Mouse (Mus musculus): ENCODE results near the gene Tnfrsf8.
A peak's percentile ranks its signal among the peaks of the same experiment; 100 is the strongest.
"Not testable (repeated sequence)": the region's sequence is repeated elsewhere in the genome, so short reads cannot be mapped to it uniquely, and the experiment has no call there.

Gene Tnfrsf8

DNA sequence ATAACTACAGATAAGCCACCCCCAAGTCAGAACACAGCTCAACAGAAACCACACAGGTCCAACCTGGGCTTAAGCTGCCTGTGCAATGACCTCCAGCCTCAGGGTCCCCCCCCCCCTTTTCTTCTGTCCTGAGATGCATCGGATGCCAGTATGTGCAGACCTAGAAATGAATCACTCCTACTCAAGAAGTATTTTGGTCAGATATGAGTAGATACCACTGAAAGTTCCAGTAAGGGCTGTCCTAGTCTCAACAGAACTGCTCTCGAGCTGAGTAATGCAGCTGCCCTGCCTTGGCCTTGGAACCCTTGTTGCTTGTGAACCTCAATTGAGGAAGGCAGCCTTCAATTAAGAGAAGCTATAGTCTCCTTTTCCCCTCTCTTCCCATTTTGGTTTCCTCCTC lies 4.1 kb downstream of the Tnfrsf8 start:
- no peak for DNase-seq (ENCODE audit: low spot score in 2 of 2)

DNA sequence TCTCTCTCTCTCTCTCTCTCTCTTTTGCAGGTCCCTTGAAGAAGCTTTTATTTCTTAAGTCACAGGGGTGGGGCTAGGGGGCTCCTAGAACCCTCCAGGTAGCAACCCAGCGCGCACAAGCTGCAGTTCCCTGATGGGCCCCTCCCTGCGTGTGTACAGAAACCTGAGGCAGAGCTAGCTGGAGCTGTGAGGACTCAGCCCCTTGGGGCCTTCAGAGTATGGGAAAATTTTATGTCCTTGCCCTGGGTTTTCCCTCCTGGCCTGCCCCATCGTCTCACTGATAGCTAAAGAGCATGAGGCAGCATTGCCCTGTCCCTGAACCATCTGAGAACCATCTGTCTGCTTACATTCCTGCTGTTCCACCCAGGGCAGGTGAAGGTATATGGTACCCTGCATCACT lies 8.5 kb downstream of the Tnfrsf8 start:
- no peak for DNase-seq (ENCODE audit: low spot score in 2 of 2)

DNA sequence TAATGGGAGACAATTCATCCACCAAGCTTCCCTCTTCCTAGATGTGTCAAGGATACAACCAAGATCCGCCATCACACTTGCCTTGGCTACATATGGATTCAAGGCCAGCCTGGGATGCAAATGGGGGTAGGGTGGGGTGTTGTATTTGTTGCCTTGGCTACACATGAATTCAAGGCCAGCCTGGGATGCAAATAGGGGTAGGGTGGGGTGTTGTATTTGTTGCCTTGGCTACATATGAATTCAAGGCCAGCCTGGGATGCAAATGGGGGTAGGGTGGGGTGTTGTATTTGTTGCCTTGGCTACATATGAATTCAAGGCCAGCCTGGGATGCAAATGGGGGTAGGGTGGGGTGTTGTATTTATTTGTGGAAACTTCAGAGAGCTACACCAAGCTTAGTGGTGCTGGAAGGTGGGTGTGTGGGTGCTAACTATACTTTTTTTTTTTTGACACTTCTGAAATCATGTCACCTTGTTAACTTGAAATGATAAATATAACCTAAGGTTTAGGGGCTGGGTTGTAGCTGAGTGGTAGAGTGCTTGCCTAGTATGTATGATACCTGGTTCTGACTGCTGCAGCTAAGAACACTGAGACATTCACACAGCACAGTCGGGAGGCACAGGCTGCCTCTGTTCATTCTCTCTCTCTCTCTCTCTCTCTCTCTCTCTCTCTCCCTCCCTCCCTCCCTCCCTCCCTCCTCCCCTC lies 9.2 kb downstream of the Tnfrsf8 start:
- not testable (repeated sequence) for DNase-seq (ENCODE audit: low spot score in 2 of 2)

DNA sequence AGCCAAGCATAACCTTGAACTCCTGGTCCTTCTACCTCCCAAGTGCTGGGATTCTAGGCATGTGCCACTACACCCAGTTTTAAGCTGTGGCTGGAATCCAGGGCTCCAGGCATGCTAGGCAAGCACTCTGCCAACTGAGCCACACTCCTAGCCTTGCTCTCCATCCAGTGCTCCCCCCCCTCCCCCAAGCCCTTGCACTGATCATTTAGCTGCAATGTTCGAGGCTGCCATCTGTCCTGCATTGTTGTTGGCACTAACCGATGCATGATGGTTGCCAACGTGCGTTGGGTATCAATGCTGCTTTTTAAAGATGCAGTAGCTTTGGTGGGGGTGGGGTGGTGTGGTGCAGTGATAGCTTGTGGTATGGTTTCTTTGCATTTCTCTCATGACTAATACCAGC lies 10.9 kb downstream of the Tnfrsf8 start:
- DNase-seq (ENCODE audit: low spot score in 2 of 2), result no peak

DNA sequence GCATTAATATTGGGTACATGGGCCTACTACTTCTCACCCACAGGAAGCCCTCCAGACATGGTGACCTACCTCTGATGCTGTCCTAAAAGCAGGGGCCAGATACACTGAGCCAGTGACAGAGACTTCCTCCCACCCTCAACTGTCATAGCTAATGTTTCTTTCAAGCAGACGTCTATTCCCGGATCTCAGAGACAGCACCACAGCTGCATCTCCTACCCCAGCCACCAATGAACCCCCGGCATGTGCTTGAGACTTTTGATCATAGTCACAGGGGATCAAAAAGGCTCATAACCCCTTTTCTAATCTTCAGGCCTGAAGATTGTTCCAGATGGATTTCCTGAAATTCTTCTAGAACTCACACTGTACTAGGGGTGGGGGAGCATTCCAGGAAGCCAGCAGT lies 12.9 kb downstream of the Tnfrsf8 start:
- no peak for DNase-seq (ENCODE audit: low spot score in 2 of 2)

DNA sequence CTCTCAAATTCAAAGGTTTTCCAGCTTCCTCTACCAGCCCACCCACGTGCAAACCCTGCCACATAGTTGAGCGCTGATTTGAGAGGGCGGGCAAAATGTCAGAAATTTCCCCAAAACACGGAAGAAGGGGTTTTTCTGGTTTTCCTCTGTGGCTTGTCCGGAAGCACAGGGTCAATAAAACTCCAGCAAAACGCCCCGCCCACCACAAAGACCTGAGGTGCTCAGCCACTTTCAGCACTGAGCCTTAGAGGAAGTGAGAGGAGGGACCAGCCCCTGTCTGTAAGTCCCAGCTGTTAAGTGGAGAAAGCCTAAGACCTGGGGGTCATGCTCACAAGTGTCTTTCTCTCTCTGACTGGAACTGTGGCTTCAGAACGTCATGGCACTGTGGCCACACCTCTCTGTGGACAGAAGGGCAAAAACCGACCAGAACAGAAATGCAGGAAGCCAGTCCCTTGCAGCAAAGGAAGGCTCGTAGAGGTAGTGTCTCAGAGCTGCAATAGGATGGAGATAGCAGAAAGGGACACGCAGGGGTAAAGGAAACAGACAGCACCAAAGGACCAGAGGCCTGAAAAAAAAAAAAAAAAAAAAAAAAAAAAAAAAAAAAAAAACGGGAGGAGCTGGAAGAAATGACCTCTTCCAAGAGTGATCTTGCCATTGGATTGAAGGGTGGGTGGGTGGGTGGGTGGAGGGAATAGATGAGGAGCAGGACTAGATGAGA lies 14.6 kb downstream of the Tnfrsf8 start:
- no peak for DNase-seq (ENCODE audit: low spot score in 2 of 2)

DNA sequence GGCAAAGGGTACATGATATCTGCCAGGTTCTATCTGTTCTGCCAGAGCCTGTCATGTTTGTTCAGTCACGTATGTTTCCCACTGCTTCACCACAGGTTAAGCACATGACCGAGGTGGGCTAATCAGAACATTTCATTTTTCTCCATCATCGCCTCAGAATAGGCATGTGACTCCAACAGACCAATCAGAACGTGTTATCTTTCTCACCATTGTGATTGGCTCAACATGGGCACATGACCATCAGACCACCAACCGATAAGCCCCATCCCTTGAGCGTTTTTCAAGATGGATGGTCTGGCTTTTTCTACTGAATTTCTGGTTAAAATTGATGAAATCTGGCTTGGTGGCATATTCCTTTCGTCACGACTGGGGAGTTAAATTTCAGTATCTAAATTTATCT lies 15.6 kb downstream of the Tnfrsf8 start:
- no peak for DNase-seq (ENCODE audit: low spot score in 2 of 2)

DNA sequence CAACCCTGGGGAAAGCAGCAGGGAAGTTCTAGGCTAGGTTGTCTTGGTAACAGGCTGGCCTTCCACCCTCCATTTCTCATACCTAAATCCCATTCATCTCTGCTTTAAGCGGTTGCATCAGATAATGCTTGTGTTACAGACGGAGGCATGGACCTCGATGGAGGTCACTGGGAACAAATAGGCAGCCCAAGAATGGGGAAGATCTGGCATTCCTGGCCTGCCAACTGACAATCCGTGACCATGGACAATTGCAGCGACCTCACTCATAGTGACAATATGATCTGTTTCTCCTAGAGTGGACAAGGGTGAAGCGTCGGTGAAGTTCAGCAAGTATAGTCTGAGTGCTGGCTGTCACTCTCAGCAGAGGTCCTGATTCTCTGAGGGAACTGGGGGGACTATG lies 16.1 kb downstream of the Tnfrsf8 start:
- DNase-seq (ENCODE audit: low spot score in 2 of 2), result no peak

DNA sequence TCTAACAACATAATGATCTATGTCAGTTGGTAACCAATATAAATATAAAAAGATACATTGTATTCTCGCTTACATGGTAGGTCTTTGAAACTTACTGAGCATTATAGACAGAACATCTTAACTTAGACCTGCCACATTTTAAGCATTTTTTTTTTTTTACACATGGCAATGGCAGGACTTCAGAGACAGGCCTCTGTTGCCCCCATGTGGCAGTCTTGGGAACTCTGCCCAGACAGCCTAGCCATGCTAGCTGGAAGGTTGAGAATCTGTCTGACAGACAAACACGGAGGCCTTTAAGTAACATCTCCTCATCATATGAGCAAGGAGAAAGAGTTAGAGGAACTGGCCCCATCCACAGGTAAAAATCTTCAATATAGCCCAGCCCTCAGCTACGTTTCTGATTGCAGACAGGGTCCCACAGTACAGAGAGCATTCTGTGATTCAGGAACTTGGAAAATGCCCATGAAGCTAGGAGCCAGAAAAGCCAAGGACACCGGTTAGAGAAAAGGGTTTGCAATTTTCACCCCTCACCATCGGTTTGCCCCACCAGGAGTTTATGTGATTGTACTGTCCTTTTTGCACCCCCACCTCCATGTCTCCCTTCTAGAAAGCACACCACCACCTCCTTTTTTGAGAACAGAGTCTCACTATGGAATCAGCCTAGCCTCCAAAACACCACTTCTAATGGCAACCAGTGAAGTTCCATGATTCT lies 19.2 kb downstream of the Tnfrsf8 start:
- peak; percentile 43 to 59 for DNase-seq (ENCODE audit: low spot score in 2 of 2)

DNA sequence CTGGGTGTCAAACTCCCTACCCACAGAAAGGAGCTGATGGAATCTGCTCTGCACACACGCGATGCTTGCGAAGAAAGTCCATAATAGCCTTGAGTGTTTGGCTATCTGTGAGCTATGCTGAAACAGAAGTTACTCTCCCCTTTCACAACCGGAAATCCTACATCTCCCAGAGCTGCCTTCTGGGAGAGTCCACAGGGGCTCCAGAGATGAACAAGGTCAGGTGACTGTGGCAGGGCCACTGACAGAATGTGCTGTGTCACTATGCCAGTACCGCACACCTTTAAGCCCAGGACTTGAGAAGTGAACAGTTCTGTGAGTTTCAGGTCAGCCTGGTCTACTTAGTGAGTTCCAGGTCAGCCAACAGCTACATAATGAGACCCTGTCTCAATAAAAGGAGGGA lies 20.4 kb downstream of the Tnfrsf8 start:
- no peak for DNase-seq (ENCODE audit: low spot score in 2 of 2)

DNA sequence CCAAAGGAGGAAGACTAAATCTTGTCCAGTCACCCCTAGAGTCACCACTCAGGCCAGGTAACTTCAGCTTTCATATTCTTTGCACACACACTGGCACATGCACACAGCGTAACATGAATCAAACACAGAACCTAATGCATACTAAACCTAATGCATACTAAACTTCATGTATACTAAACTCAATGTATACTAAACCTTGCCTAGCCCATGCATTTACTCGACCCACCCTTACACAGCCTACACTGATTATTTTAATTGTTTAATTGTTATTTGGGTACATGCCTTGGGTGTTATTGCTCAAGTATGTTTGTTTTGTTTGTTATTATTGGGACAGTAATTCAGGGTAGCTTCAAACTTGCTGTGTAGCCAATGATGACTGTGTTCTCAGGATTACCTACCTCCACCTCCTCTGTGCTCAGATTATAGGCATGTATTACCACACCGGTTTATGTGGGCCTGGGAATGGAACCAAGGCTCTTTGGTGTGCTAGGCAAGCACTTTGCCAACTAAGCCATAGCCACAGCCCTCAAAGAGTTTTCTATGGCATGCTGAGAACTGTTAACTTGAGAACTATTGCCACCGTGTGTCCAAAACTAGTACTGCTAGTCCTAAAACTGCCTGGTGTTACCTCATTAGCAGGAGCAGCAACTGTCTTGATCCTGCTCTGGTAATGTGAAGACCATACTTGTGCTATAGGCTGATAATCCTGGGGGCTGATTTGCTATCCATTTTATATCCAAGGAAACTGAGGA lies 28.4 kb downstream of the Tnfrsf8 start:
- peak; percentile 62 to 65 for DNase-seq (ENCODE audit: low spot score in 2 of 2)

DNA sequence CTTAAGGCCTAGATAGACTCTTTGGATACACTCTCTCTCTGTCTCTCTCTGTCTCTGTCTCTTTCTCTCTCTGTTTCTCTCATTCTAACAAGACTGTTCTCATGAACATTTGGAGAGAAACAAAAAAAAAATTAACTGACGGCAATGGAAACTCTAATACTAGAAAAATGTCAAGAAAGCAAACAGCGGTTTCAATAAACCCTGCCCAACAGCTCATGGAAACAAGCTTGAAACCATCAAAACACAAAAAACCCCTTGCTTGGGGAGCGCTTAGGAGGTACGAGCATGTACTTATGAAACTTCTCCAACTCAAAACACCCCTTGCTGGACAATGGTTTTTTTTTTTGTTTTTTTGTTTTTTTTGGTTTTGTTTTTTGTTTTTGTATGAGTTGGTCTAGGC lies 30.3 kb downstream of the Tnfrsf8 start:
- no peak for DNase-seq (ENCODE audit: low spot score in 2 of 2)

DNA sequence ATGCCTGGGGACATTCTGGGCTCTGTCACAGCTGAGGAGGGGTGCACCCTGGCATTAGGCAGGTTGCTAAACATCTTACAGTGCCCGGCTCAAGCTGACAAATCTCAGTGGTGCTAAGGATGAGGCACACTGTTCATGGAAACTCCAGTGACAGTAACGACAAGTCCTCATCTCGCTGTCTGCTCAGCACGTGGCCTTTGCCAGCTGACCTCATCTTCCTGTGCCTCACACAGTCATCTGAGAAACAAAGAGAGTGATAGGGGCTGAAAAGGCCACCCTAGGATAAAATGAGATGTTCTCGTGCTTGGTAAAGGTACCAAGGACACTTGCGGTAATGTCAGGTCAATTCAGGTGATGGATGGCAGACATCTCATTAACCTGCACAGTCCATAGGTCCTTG lies 31.5 kb downstream of the Tnfrsf8 start:
- no peak for DNase-seq (ENCODE audit: low spot score in 2 of 2)

DNA sequence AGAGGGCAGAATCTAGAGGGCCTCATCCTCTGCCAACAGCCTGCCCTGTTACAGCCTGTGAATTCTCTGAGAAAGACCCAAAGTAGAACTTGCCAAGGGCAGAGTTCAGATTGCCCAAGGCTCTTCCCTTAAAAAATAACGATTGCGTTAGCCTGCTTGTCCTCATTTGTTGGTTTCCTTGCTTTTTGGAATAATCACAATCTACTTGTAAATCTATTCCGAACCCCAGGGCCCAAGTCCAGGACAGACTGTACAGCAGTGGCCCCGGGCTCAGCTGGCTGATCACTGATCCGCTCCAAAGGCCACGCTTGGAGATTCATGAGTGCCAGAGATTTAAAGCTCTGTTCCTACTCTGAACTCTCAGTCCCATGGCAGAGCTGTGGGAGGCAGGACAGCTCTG lies 34.0 kb downstream of the Tnfrsf8 start:
- DNase-seq (ENCODE audit: low spot score in 2 of 2), result peak in 1 of 2 experiments; percentile 72

DNA sequence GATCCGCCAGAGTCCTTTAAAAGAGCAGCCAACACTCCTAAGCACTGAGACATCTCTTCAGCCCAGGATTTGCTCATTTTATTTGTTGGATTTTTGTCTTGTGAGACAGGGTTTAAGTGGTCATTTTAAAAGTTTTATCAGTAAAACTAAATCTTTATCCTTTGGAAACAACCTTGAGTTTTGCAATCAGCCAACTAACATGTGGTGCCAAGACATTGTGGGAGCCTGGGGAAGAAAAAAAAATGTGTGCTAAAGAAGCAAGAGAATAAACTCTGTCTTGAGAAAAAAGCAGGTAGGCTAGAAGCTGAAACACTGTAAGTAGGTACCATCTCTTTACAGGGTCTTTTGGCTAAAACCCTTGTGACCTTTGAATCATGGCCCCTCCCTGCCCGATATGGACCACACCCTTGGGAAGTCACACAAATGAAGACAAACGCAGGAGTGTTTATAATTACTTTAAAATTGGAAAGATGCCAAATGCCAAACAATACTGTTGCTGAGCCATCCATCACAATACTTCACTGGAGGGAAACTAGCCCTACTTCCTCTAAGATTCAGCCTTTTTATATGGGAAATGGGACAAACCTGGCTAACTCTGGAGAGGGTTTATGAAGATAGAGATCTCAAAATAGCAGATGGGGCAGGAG lies 36.1 kb downstream of the Tnfrsf8 start:
- DNase-seq (ENCODE audit: low spot score in 2 of 2), result no peak

DNA sequence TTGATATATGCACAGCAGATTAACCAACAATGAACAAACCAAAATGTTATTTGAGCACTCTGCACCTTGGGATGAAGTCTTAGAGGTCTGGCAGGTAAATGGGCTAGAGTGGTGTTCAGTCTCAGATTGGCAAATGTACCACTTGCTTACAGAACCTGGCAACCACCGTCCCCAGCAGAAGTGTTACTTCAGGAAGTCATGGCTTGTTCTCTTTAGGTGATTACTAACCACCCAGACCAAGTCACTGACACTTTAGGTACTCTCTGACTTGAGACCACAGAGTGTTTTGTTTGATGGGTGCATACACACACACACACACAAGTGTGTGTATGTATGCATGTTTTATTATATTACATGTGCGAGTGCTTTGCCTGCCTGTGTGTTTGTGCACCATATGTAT lies 36.7 kb downstream of the Tnfrsf8 start:
- no peak for DNase-seq (ENCODE audit: low spot score in 2 of 2)

DNA sequence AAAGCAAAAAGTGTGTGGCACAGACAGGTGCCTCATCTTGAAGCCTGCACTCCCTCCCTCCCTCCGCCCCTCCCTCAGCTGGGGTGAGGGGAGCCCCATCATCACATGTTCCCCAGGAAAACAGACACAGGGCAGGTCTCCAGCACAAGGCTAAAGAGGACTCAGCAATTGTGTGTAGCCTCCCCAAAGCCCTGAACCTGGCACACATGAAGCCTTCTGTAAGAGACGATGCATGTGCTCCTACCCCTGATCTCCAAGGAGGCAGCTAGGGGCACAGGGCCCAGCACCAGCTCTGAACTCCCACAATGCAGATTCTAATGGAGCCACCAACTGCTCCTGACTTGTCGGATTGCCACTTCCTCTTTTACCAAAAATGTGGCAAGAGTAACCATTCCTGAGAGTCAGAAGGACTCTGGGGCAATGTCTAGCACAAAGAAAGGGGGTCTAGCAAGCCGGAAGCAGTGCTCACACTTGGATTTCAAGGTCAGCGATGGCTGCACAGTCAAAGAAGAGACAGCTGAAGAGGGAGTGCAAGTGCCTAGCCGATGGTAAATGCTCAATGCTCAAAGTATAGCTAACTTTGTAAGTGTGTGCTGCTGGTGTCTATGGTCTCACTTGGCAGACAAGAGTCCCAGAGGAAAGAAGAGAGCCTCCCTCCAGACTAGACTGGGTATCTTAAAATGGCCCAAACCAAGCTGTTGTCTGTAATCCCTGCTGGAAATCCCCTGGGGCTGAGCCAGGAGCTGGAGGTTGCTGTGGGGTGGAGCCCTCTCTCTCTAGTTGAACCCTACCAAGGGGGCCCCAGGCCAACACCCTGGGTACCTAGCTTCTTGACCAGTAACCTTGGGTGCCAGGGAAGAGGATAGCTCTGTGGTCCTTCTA lies 38.4 kb downstream of the Tnfrsf8 start:
- no peak for DNase-seq (ENCODE audit: low spot score in 2 of 2)

DNA sequence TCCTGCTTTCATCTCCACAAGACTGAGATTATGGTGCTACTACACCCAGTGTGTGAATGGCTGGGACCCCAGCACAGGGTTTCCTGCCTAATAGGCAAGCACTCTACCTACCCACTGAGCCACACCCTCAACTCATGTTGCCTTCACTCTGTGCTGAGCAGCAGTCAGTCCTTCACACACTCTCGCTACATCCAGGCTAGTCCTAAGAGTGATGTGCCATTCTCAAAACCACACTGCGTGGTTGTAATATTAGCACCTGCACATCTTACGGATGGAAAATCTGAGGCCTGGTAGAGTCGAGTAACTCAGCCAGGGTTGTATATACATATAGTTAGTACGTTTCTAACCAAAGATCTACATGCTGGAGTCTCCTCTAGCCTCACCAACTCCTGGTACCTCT lies 40.1 kb downstream of the Tnfrsf8 start:
- no peak for DNase-seq (ENCODE audit: low spot score in 2 of 2)

DNA sequence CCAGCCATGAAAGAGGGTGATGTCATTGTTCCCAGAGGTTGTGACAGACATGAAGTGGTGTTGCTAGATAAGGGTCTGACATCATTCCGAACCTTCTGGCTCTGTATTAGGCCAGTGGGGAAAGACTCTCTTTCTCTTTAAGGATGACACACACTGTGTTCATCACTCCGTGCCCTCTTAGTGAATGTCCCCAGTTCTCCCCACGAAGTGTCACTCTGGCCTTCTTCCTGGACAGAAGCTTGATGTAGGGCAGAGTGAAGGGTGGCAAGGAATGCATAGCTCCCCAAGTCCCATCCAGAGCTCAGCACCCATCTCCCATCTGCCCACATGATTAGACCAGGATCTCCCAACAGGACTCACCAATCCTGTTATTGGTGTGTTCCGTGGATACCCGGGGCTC lies 41.0 kb downstream of the Tnfrsf8 start:
- no peak for DNase-seq (ENCODE audit: low spot score in 2 of 2)

DNA sequence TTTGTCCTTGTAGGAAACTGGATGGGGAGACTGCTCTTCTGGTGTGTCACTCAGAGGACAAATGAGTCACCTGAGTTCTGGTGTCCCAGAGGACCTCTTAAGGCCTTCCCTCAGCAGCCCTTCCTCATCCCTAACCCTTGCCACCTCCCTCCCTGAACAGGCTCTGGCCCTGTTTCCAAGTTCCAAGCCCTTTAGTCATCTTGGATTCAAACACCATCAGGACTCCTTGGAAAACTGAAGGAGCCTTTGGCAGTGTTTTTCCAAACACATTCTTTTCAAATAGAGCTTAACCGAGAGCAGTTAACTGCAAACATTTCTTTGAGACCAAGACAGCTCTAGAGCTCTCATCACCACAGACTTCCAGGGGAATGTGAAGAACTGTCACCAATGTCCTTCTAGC lies 42.2 kb downstream of the Tnfrsf8 start:
- peak; percentile 36 to 44 for DNase-seq (ENCODE audit: low spot score in 2 of 2)

DNA sequence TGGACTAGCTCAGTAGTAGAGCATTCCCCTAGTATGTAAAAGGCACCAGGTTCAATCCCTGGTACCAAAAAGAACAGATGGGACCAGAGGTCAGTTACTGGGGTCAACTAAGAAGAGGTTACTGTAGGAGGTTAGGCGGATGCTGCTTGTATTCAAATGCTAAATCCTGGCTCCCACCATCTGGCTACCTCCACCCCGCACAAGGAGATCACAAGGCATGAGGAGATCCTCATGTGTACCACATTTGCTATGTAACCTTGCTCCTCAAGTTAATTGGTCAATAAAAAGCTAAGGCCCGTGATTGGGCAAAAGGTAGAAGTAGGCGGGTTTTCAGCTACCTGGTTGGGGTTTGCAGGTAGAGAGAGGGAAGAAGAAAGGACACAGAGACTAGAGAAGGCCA lies 43.3 kb downstream of the Tnfrsf8 start:
- no peak for DNase-seq (ENCODE audit: low spot score in 2 of 2)

Data from urinary bladder, postnatal 36 days (tissue).